Mouse (Mus musculus) stomach, postnatal 0 days (tissue): ENCODE measurements around the gene Rnf182. TPM values are rescaled to one million over a fixed set of nuclear protein-coding genes. Genes with fewer than 3 reads are reported as not detected.

Experiments used
- ATAC-seq: fragments of 200-750 bp; cut with Nextera tagmentation; 2 replicates; pipeline ENCODE4 v1.8.0; 2017; ENCODE audit not compliant: low FRiP score, low TSS enrichment
- DNase-seq: peaks from one replicate; pipeline ENCODE4 v3.0.0-alpha.2; 2016; ENCODE audit warnings: low spot score
- H3K27ac ChIP-seq: fragments of 300-500 bp; sonication (generic); replicated peaks from 2 replicates; pipeline ENCODE4 v1.5.1; 2014; ENCODE audit warnings: mild to moderate bottlenecking, control low read depth
- H3K27me3 ChIP-seq: fragments of 300-500 bp; sonication (generic); 2 replicates; pipeline ENCODE4 v1.6.1; 2014; ENCODE audit warnings: low read length; ENCODE audit not compliant: control insufficient read depth, insufficient read depth
- H3K36me3 ChIP-seq: fragments of 300-500 bp; sonication (generic); 2 replicates; pipeline ENCODE4 v1.6.1; 2014; ENCODE audit warnings: low read length, mixed read lengths; ENCODE audit not compliant: control insufficient read depth, insufficient read depth
- H3K4me1 ChIP-seq: fragments of 300-500 bp; sonication (generic); replicated peaks from 2 replicates; pipeline ENCODE4 v1.6.1; 2014; ENCODE audit warnings: antibody characterized with exemption; ENCODE audit not compliant: control insufficient read depth, insufficient read depth
- H3K4me2 ChIP-seq: fragments of 300-500 bp; sonication (generic); replicated peaks from 2 replicates; pipeline ENCODE4 v1.6.1; 2014; ENCODE audit warnings: low read depth, mild to moderate bottlenecking, control low read depth, moderate library complexity
- H3K4me3 ChIP-seq: fragments of 300-500 bp; sonication (generic); 2 replicates; pipeline ENCODE4 v1.5.1; 2014; ENCODE audit warnings: low read depth, low read length, control low read depth
- H3K9ac ChIP-seq: fragments of 300-500 bp; sonication (generic); 2 replicates; pipeline ENCODE4 v1.6.1; 2014; ENCODE audit warnings: mild to moderate bottlenecking, low read length, control low read depth, mixed read lengths
- H3K9me3 ChIP-seq: fragments of 300-500 bp; sonication (generic); 2 replicates; pipeline ENCODE4 v1.6.1; 2016; ENCODE audit warnings: low read length; ENCODE audit not compliant: control insufficient read depth
- CTCF ChIP-seq: IDR thresholded peaks from 2 replicates; pipeline ENCODE4 v1.5.1; 2016; ENCODE audit warnings: antibody characterized with exemption, low read depth, mild to moderate bottlenecking, moderate library complexity
- EP300 ChIP-seq: optimal IDR thresholded peaks from 2 replicates; pipeline ENCODE3; 2016; ENCODE audit warnings: antibody characterized with exemption
- WGBS: fragments of 180-500 bp; shearing (Covaris S2); extraction: QIAGEN DNeasy Blood & Tissue Kit; methylation state at CpG from one replicate; pipeline ENCODE4 v1.1.7; 2014; 5-methylcytosine and 5-hydroxymethylcytosine counted together
- polyA plus RNA-seq: library from polyadenylated mRNA; unstranded; fragments of >200 nt; fragmentation: Nextera tagmentation; extraction: Ambion mirVana; gene quantifications from 2 replicates; pipeline ENCODE4 v1.2.1, GENCODE M21; 2015

Rnf182 gene
- polyA plus RNA-seq, 1 experiment from 2014 or later, result 0.38 TPM

DNA sequence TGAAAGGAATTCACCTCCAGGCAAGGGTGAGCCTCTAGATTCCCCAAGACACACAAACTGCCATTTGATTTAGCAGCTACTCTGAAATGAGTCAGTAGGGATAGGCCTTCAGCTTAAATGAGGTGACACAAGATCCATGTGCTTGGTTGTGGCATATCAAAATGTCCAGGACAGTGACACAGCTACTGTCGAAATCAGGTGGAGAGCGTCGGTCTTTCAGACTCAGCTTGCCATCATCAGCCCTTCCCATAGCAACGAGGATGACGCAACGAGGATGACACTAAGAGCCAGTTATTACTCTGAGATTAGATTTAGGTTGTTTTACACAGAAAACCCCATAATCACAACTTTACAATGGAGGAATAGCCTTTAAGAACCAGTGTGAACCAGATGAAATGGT is 14.5 kb upstream of the Rnf182 start:
- 88% methylated on average over 6 of the region's 6 CpGs for WGBS
- no peak overlapping the region for H3K27ac ChIP-seq

DNA sequence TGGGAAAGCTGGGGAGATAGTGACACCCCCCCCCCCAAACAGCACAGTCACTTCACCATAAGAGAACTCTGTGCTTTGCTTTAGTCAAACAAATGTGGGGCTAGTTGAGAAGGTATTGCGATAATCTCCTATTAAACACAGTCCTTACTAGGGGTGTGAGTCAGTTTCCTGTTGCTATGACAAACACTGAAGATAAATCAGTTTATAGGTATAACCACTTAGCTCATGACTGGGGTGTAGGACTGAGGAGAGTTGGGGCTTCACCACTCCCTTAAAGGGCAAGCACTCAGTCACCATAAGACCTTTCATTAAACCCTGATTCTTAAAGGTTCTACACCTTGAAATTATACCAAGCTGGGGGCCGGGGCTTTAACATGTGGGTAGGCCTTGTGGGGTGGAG is 13.1 kb upstream of the Rnf182 start:
- TF ChIP-seq CTCF (no peak), EP300 (no peak)
- ATAC-seq, result peak; percentile 51; the same call in 1 of the 2 replicates
- Histone ChIP-seq H3K4me2 (no peak overlapping the region), H3K9me3 (no peaks in the 10 kb centered on the region), H3K4me3 (no peak overlapping the region), H3K27me3 (no peaks in the 10 kb centered on the region), H3K4me1 (no peaks in the 10 kb centered on the region), H3K36me3 (no peaks in the 10 kb centered on the region), H3K9ac (no peak overlapping the region), H3K27ac (no peak overlapping the region)
- DNase-seq, result no peak
- WGBS, result 80% methylated on average over 2 of the region's 2 CpGs

More for the DNA sequence above, 14.5 kb upstream of the Rnf182 start:
- Histone ChIP-seq H3K4me1 (no peaks in the 10 kb centered on the region), H3K27me3 (no peaks in the 10 kb centered on the region), H3K4me2 (no peak overlapping the region), H3K9me3 (no peaks in the 10 kb centered on the region), H3K9ac (no peak overlapping the region), H3K4me3 (no peak overlapping the region), H3K36me3 (no peaks in the 10 kb centered on the region)
- no peak for ATAC-seq
- DNase-seq, result no peak
- TF ChIP-seq CTCF, result no peak
- no peak for TF ChIP-seq EP300

DNA sequence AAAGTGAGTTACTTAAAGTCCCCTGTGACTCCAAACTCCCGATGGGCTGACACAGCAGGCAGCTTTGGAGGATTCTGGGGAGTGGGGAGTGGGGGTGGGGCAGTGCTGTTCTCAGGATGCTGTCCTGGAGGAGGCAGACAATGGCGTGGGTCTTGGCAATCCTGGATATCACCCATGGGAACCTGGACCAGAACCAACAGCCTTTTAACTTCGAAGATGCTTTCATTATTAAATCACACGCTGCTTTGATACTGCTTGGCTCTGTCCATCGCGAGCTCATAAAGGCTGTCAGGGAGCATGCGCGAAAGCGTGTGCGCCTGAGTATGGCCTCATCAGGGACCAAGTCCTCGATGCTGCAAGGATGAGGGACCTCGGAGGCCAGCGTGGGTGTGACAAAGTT is 12.5 kb upstream of the Rnf182 start:
- Histone ChIP-seq H3K9ac (no peak overlapping the region), H3K27me3 (no peaks in the 10 kb centered on the region), H3K27ac (no peak overlapping the region), H3K36me3 (no peaks in the 10 kb centered on the region), H3K4me3 (no peak overlapping the region), H3K4me2 (no peak overlapping the region), H3K4me1 (no peaks in the 10 kb centered on the region), H3K9me3 (no peaks in the 10 kb centered on the region)
- DNase-seq, result no peak
- TF ChIP-seq EP300, result no peak
- no peak for TF ChIP-seq CTCF
- 64% methylated on average over 13 of the region's 13 CpGs for WGBS
- ATAC-seq, result no peak

DNA sequence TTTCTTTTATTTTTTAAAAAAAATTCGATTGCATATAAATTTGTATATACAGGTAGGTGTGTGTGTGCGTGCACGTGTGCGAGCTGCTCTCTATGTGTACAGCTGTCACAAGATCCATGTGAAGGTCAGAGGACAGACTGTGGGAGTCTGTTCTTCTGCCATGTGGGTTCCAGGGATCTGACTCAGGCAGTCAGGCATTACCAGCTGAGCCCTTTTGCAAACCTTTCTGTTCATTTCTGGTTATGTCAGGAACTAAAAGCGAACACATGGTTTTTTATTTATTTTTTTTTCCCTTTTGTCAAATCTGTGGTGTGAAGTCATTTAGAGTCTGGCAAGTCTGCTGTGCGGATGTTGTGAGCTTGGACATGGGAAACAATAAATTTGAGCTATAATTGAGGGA is 6.7 kb upstream of the Rnf182 start:
- H3K36me3 ChIP-seq, result no peaks in the 10 kb centered on the region
- no peak overlapping the region for H3K9ac ChIP-seq
- DNase-seq, result no peak
- no peak overlapping the region for H3K27ac ChIP-seq
- TF ChIP-seq CTCF (no peak), EP300 (no peak)
- 69% methylated on average over 6 of the region's 6 CpGs for WGBS
- no peak overlapping the region for H3K4me3 ChIP-seq
- ATAC-seq, result no peak
- H3K9me3 ChIP-seq, result no peaks in the 10 kb centered on the region
- no peaks in the 10 kb centered on the region for H3K27me3 ChIP-seq
- no peak overlapping the region for H3K4me2 ChIP-seq
- H3K4me1 ChIP-seq, result no peaks in the 10 kb centered on the region

DNA sequence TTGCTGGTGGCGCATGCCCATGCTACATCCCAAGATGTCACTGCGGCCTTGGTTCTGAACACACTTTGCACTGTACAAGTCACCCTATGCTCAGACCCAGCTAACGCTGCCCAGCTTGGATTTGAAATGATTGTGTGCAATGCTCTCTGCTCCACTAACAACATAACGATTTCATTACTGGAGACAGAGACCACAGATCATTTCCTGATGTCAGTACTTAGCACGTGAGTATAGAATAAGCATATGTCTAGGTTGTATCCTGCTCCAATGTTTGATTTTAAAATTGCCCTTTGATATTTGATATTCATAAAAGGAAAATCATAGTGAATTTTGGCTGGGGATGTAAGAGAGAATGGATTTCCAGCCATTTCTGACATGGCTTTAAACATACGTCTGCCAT is 3.5 kb upstream of the Rnf182 start:
- Histone ChIP-seq H3K9me3 (no peaks in the 10 kb centered on the region), H3K4me1 (no peaks in the 10 kb centered on the region), H3K9ac (no peak overlapping the region), H3K4me3 (no peak overlapping the region), H3K36me3 (no peaks in the 10 kb centered on the region; the same call in 1 of the 2 replicates), H3K27me3 (no peaks in the 10 kb centered on the region), H3K27ac (no peak overlapping the region), H3K4me2 (no peak overlapping the region)
- DNase-seq, result no peak
- TF ChIP-seq CTCF (no peak), EP300 (no peak)
- WGBS, result 72% methylated on average over 6 of the region's 6 CpGs
- ATAC-seq, result no peak

DNA sequence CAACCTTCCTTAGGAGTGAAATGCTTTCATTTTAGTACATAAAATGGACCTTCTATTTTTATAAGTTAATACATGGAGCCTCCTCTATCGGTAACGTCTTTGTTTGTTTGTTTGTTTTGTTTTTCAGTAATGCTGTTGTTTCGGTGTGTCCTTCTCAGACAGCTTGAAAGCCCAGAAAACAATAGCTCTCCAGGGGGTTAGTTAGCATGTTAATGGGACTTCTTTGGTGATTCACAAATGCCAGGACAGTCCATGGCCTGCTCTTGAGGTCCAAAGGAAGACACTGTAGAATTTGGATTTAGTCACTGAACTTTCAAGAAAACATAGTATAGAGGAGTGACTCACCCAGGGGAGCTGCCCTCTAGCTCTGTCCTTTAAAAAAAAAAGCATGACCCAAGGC is 843 bp upstream of the Rnf182 start:
- H3K4me1 ChIP-seq, result no peaks in the 10 kb centered on the region
- no peaks in the 10 kb centered on the region for H3K9me3 ChIP-seq
- DNase-seq, result no peak
- WGBS, result 85% methylated on average over 3 of the region's 3 CpGs
- H3K9ac ChIP-seq, result no peak overlapping the region
- H3K4me3 ChIP-seq, result no peak overlapping the region
- no peak for ATAC-seq
- no peak overlapping the region for H3K4me2 ChIP-seq
- no peak for TF ChIP-seq CTCF
- no peak for TF ChIP-seq EP300
- H3K27me3 ChIP-seq, result no peaks in the 10 kb centered on the region
- H3K27ac ChIP-seq, result no peak overlapping the region
- no peaks in the 10 kb centered on the region; the same call in 1 of the 2 replicates for H3K36me3 ChIP-seq
